Mouse (Mus musculus): ENCODE data around the gene Slc16a10. TPM values are rescaled to one million over a fixed set of nuclear protein-coding genes. Genes with fewer than 3 reads are reported as not detected.

The Slc16a10 gene
- total RNA-seq, 2 experiments from 2014 or later: 35.3 to 40.5 TPM

Other genes starting within 250 kb of the Slc16a10 start
- 1 to 10 TPM; 1.8 to 2.1 TPM for gene Mfsd4b4, start 243.0 kb downstream of the Slc16a10 start, total RNA-seq (2021)
- under 1 TPM; 0.10 to 0.22 TPM for gene Mfsd4b2, start 215.3 kb downstream of the Slc16a10 start, total RNA-seq (2021)
- 1 to 10 TPM; 3.9 to 4.6 TPM for gene Mfsd4b3, start 182.1 kb downstream of the Slc16a10 start, total RNA-seq (2021)
- under 1 TPM; 0.38 to 0.47 TPM for gene Mfsd4b5, start 155.6 kb downstream of the Slc16a10 start, total RNA-seq (2021)
- gene Mfsd4b1, start 117.0 kb downstream of the Slc16a10 start, total RNA-seq (2021): 1 to 10 TPM; 2.4 to 2.5 TPM
- 10 to 100 TPM; 14.1 to 16.4 TPM for gene Rpf2, start 104.8 kb upstream of the Slc16a10 start, total RNA-seq (2021)
- gene Gtf3c6, start 115.8 kb upstream of the Slc16a10 start, total RNA-seq (2021): 10 to 100 TPM; 19.2 to 20.1 TPM
- 100 to 1,000 TPM in 1 of 2 experiments, 10 to 100 TPM in 1; 83.0 to 476 TPM for gene Amd1, start 159.9 kb upstream of the Slc16a10 start, total RNA-seq (2021)
- 10 to 100 TPM in 1 of 2 experiments, 1 to 10 TPM in 1; 6.9 to 16.6 TPM for gene Cdk19, start 197.3 kb upstream of the Slc16a10 start, total RNA-seq (2021)